Mouse (Mus musculus): ENCODE measurements around the gene Gng3.

- peak; percentile 85 for TF ChIP-seq CTCF (IDR thresholded peaks at IDR 0.05; ENCODE audit: low read depth)
- no peak for TF ChIP-seq EP300 (optimal IDR thresholded peaks at IDR 0.05)
Measured at GRCm38 (mm10) chr19:8844371-8845129, 5.6 kb upstream of the Gng3 start.

Data from stomach, postnatal 0 days (tissue).